18 mouse cellular contexts compared by ENCODE assay signal in the genomic region with DNA sequence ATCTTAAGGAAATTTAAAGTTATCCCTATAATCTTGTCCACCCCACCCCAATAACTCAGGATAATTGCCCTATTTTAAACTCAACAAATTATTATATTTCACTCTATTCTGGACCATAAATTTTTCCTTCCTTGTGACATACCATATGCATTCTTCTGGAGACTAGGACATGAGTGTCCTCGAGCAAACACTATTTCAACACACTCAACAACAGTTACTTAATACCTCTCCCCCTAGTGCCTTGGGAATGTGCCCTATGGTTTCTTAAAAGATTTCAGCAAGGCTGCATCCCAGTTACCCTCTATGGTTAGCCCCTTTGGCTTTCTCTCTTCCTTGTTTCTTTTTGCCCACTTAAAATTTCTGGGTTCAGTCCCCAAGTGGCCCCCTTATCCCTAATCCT.
"Had no signal": no experiment of that assay in that cellular context is flagged by ENCODE, and none has a peak within 500 bp of the region (broad histone marks: within the 10 kb centered on the region; RNA-seq: fewer than 3 reads in every experiment).

No protein-coding gene starts in this region.

- H3K4me2 ChIP-seq: liver, embryonic 12.5 days; lung, embryonic 15.5 days; midbrain, embryonic 11.5 days; midbrain, embryonic 13.5 days; midbrain, embryonic 15.5 days; neural tube, embryonic 12.5 days had no signal

- H3K9ac ChIP-seq: liver, embryonic 12.5 days; liver, embryonic 14.5 days; lung, embryonic 15.5 days; midbrain, embryonic 13.5 days; midbrain, embryonic 15.5 days; neural tube, embryonic 12.5 days had no signal

- H3K27me3 ChIP-seq: lung, embryonic 15.5 days; midbrain, embryonic 13.5 days; midbrain, embryonic 15.5 days; neural tube, embryonic 12.5 days had no signal

- H3K36me3 ChIP-seq: liver, embryonic 12.5 days; lung, embryonic 15.5 days; midbrain, embryonic 13.5 days; midbrain, embryonic 15.5 days; neural tube, embryonic 12.5 days had no signal

- H3K4me1 ChIP-seq: liver, embryonic 12.5 days; midbrain, embryonic 15.5 days; neural tube, embryonic 12.5 days had no signal

- H3K9me3 ChIP-seq: liver, embryonic 12.5 days; lung, embryonic 15.5 days; megakaryocyte, embryonic 14.5 days; midbrain, embryonic 13.5 days; midbrain, embryonic 15.5 days; neural tube, embryonic 12.5 days had no signal

- H3K27ac ChIP-seq: liver, embryonic 12.5 days; liver, embryonic 14.5 days; lung, embryonic 15.5 days; midbrain, embryonic 13.5 days; midbrain, embryonic 15.5 days; neural tube, embryonic 12.5 days had no signal

- ATAC-seq: liver, embryonic 12.5 days; midbrain, embryonic 13.5 days; midbrain, embryonic 15.5 days had no signal

- DNase-seq: lung, adult 2 months; lung, postnatal 14 days; retina, postnatal 1 day; right cerebral cortex, adult 18-20 months; right cerebral cortex, postnatal 25 days; right cerebral cortex, postnatal 4 days; spleen, adult 18-20 months; thymus, adult 18-20 months; thymus, postnatal 14 days; thymus, postnatal 36 days had no signal

- H3K4me3 ChIP-seq: liver, embryonic 12.5 days; lung, embryonic 15.5 days; midbrain, embryonic 13.5 days; midbrain, embryonic 15.5 days; neural tube, embryonic 12.5 days had no signal
